ENCODE assay signal across 21 mouse cellular contexts in the genomic region with DNA sequence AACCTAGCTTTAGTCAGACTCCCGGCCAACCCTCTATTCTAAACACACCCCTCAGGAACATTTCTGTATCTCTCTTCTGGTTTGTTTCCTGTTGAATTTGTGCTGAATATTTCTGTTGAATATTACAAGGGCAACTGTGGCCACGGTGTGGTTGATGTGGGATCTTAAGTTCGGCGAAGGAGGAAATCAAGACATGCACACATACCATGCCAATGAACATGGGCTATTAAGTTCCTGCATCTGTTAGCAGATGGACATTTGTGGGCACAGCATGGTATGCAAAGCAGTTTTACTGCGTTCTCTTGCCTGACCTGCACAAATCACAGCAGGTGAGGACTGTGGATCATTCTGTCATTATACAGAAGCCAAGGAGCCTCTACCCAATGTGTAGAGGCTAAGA.
DNase-seq lines count a peak whose midpoint lies in the region; ATAC-seq and TF ChIP-seq lines count a peak whose summit lies in the region.
"Had no signal": no experiment of that assay in that cellular context is flagged by ENCODE, and none has a peak within 500 bp of the region (broad histone marks: within the 10 kb centered on the region; RNA-seq: fewer than 3 reads in every experiment).

No protein-coding gene starts in this region.

- no peak for DNase-seq in hindbrain, embryonic 14.5 days (ENCODE audit: low spot score)
- peak; percentile 72 for DNase-seq in brain, adult 2 months (ENCODE audit: low read depth, low spot score)
- peak; percentile 37 for DNase-seq in cerebellum, adult 8-10 months
- peak; percentile 56 to 67 for DNase-seq in cerebellum, postnatal 36 days
- DNase-seq in thymus, postnatal 14 days = no peak
- DNase-seq in adrenal gland, postnatal 10 days = no peak
- DNase-seq: adrenal gland, adult 2 months; forebrain, postnatal 0 days; gastrocnemius, postnatal 14 days; kidney, adult 8-10 months; kidney, postnatal 10 days; lung, postnatal 4 days; spleen, adult 18-20 months had no signal

- no peak overlapping the region for H3K27ac ChIP-seq in hindbrain, embryonic 16.5 days (ENCODE audit: low read depth, low read length)
- H3K27ac ChIP-seq in hindbrain, embryonic 14.5 days = no peak overlapping the region
- H3K27ac ChIP-seq in intestine, postnatal 0 days (ENCODE audit: low read depth, low read length) = no peak overlapping the region
- H3K27ac ChIP-seq: embryonic facial prominence, embryonic 12.5 days; heart, embryonic 15.5 days; hindbrain, embryonic 10.5 days; midbrain, embryonic 12.5 days had no signal

- peak; percentile 45; the same call in 1 of the 2 replicates for ATAC-seq in hindbrain, embryonic 16.5 days
- ATAC-seq in hindbrain, embryonic 14.5 days (ENCODE audit: low FRiP score) = no peak
- no peak for ATAC-seq in intestine, postnatal 0 days
- ATAC-seq: CD4-positive, CD25-positive, alpha-beta regulatory T cell, adult 4 months; forebrain, postnatal 0 days; inflammation-experienced regulatory T-cells, adult 6 months had no signal

- H3K4me1 ChIP-seq in hindbrain, embryonic 16.5 days (ENCODE audit: control insufficient read depth, insufficient read depth, low read depth, low read length) = no peaks in the 10 kb centered on the region
- no peaks in the 10 kb centered on the region for H3K4me1 ChIP-seq in hindbrain, embryonic 14.5 days (replicated peaks; ENCODE audit: control insufficient read depth, insufficient read depth, low read length)
- no peaks in the 10 kb centered on the region for H3K4me1 ChIP-seq in intestine, postnatal 0 days (replicated peaks; ENCODE audit: control insufficient read depth, insufficient read depth, low read length)
- H3K4me1 ChIP-seq: embryonic facial prominence, embryonic 12.5 days; heart, embryonic 15.5 days; midbrain, embryonic 12.5 days had no signal

- H3K4me2 ChIP-seq in hindbrain, embryonic 16.5 days (ENCODE audit: low read length) = no peak overlapping the region
- no peak overlapping the region for H3K4me2 ChIP-seq in hindbrain, embryonic 14.5 days (replicated peaks)
- no peak overlapping the region for H3K4me2 ChIP-seq in intestine, postnatal 0 days (replicated peaks; ENCODE audit: low read depth)
- H3K4me2 ChIP-seq: embryonic facial prominence, embryonic 12.5 days; heart, embryonic 15.5 days; midbrain, embryonic 12.5 days had no signal

- no peak for TF ChIP-seq CTCF in intestine, postnatal 0 days (IDR thresholded peaks at IDR 0.05; ENCODE audit: low read depth)

- H3K4me3 ChIP-seq in hindbrain, embryonic 16.5 days (ENCODE audit: low read length) = no peak overlapping the region
- H3K4me3 ChIP-seq in hindbrain, embryonic 14.5 days (replicated peaks; ENCODE audit: low read length) = no peak overlapping the region
- no peak overlapping the region for H3K4me3 ChIP-seq in intestine, postnatal 0 days (ENCODE audit: low read depth, low read length)
- H3K4me3 ChIP-seq: embryonic facial prominence, embryonic 12.5 days; heart, embryonic 15.5 days; hindbrain, embryonic 10.5 days; midbrain, embryonic 12.5 days had no signal

- H3K27me3 ChIP-seq in hindbrain, embryonic 16.5 days (replicated peaks; ENCODE audit: control insufficient read depth, insufficient read depth, low read length) = no peaks in the 10 kb centered on the region
- H3K27me3 ChIP-seq in hindbrain, embryonic 14.5 days (ENCODE audit: control insufficient read depth, insufficient read depth, low read length) = no peaks in the 10 kb centered on the region
- H3K27me3 ChIP-seq in intestine, postnatal 0 days (replicated peaks; ENCODE audit: control insufficient read depth, insufficient read depth, low read length) = no peaks in the 10 kb centered on the region
- H3K27me3 ChIP-seq: embryonic facial prominence, embryonic 12.5 days; heart, embryonic 15.5 days; midbrain, embryonic 12.5 days had no signal

- H3K9me3 ChIP-seq in hindbrain, embryonic 16.5 days (ENCODE audit: control insufficient read depth, low read length) = no peaks in the 10 kb centered on the region
- no peaks in the 10 kb centered on the region for H3K9me3 ChIP-seq in hindbrain, embryonic 14.5 days (ENCODE audit: control insufficient read depth, low read length)
- H3K9me3 ChIP-seq in intestine, postnatal 0 days (ENCODE audit: control insufficient read depth) = no peaks in the 10 kb centered on the region
- H3K9me3 ChIP-seq: embryonic facial prominence, embryonic 12.5 days; heart, embryonic 15.5 days; hindbrain, embryonic 10.5 days; midbrain, embryonic 12.5 days had no signal

- no peaks in the 10 kb centered on the region for H3K36me3 ChIP-seq in hindbrain, embryonic 16.5 days (ENCODE audit: control insufficient read depth, insufficient read depth, low read length)
- H3K36me3 ChIP-seq in hindbrain, embryonic 14.5 days (replicated peaks; ENCODE audit: control insufficient read depth, insufficient read depth) = no peaks in the 10 kb centered on the region
- no peaks in the 10 kb centered on the region for H3K36me3 ChIP-seq in intestine, postnatal 0 days (ENCODE audit: control insufficient read depth, insufficient read depth)
- H3K36me3 ChIP-seq: embryonic facial prominence, embryonic 12.5 days; heart, embryonic 15.5 days; hindbrain, embryonic 10.5 days; midbrain, embryonic 12.5 days had no signal

- 81% methylated on average over 5 of the region's 5 CpGs for WGBS in hindbrain, embryonic 16.5 days
- 88% methylated on average over 5 of the region's 5 CpGs for WGBS in hindbrain, embryonic 14.5 days
- 87% methylated on average over 5 of the region's 5 CpGs for WGBS in intestine, postnatal 0 days

- no peak overlapping the region for H3K9ac ChIP-seq in hindbrain, embryonic 16.5 days (ENCODE audit: low read depth, low read length)
- no peak overlapping the region for H3K9ac ChIP-seq in hindbrain, embryonic 14.5 days
- no peak overlapping the region for H3K9ac ChIP-seq in intestine, postnatal 0 days (ENCODE audit: low read depth, low read length)
- H3K9ac ChIP-seq: embryonic facial prominence, embryonic 12.5 days; forebrain, postnatal 0 days; heart, embryonic 15.5 days; midbrain, embryonic 12.5 days had no signal

Comparison
In these comparisons a context has a peak if more than half of its experiments do, and no peak if none do; other contexts are left out.
1. DNase-seq: peak in brain, adult 2 months (single experiment), cerebellum, adult 8-10 months (single experiment) and cerebellum, postnatal 36 days (2 of 2); none in hindbrain, embryonic 14.5 days (single experiment), thymus, postnatal 14 days (single experiment) and adrenal gland, postnatal 10 days (single experiment).